In the genomic region with DNA sequence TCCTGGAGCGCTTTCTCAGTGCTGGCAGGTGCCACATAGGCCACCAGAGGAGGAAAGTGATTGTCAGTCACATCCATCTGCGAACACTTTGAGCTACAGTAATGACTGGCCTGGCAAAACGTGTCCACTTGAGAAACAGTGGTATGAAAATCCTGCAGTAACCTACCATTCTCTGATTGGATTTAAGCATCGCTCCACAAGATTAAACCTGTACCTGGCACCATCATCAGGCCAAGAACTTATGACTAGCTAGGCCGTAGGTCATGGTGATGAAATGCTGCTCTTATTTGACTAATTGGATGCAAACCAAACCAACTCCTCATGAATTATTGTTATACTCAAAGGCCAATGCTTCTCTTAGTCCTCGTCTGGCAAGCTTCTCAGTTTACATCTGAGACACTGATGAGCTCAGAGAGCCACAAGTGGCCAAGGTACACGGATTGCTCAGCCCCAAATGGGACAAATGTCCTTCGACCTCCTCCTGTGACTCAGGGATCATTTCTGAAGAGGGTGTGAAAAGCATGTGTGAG, we compare ENCODE assay signal across 13 mouse cellular contexts.
"Had no signal": no experiment of that assay in that cellular context is flagged by ENCODE, and none has a peak within 500 bp of the region (broad histone marks: within the 10 kb centered on the region; RNA-seq: fewer than 3 reads in every experiment).

No protein-coding gene starts in this region.

- ATAC-seq: midbrain, embryonic 16.5 days had no signal

- DNase-seq: lung, embryonic 14.5 days; lung, postnatal 10 days; lung, postnatal 4 days; midbrain, embryonic 14.5 days; retina, postnatal 1 day; right cerebral cortex, adult 18-20 months; right cerebral cortex, postnatal 25 days; right cerebral cortex, postnatal 4 days; spleen, adult 18-20 months; thymus, adult 18-20 months; thymus, postnatal 14 days; thymus, postnatal 36 days had no signal
